Mouse (Mus musculus) heart, postnatal 36 days (tissue): ENCODE measurements around the gene Il5. TPM values are rescaled to one million over a fixed set of nuclear protein-coding genes. Genes with fewer than 3 reads are reported as not detected.

Source experiments
- DNase-seq, 2 experiments: peaks; one replicate each; pipeline ENCODE4 v3.0.0; 2021 to 2022
- intact Hi-C: fragments of 180-260 bp; cut with DNase I; formaldehyde crosslinking; loops from one replicate; pipeline ENCODE4 v1.15.1; 2025
- microRNA-seq, 2 experiments: library from miRNA; unstranded; fragments of <30 nt; microRNA quantifications; one replicate each; pipeline ENCODE4 v1.2.0; 2021; ENCODE audit warnings: borderline number of aligned reads in 2 of 2
- total RNA-seq, 2 experiments: library from RNA; stranded (reverse); gene quantifications; 2 replicates each; pipeline ENCODE4 v1.2.3; 2021

Gene Il5
- total RNA-seq, 2 experiments from 2014 or later = not detected

DNA sequence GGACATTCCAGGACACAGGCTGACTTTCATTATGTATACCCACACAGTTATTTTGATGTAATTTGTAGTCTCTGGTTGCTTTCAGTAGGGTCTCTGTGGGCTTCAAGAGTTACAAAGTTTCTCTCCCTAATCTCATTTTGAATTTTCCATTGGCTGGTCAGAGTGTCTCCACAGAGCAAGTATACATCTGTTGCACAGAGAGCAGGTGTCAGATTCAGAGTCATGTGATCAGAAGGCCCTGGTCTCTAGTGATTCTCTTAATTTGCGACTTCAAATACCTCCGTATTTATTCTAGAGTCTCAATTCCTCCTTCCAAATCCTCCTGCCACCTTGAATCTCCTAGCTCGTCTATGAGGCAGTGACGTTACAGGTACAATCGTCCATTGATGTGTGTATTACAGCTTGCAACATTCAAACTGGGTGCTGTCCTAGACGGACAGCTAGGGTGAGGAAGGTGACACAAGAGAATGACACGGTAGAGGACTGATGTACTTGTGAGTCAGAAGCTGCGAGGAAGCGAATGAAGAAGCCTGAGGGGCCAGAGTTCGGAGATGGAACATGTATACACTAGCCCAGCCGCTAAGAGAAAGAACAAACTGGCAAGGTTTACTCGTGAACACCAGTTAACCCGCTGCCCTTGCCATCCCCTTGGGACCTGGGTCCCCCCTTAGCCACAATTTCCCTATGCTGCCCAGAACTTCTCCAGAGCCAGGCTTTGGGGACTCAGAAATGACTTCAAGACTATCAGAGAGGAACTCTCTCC lies 48.0 kb downstream of the Il5 start:
- intact Hi-C loops = loop anchor here (10.0 kb wide), 1 partner anchor 336 kb away; the partner anchor contains the start of gene P4ha2
- DNase-seq = no peak

DNA sequence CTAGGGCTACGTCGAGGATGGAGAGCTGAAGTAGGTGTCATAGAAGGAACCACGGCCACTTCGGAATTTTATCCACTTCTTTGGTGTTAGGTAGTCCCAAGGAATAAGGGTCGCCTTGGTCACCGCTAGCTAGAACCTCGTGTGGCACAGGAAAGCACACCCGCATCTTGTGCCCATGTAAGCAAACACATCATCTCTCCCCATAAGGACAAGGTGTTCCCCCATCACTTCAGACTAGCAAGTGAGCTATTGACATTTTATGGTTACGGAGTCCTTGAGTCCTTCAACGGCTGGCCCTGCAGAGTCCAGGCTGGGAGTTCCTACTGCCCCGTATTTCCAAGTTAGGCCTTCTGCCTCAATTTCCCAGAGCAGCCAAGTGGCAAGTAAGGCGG lies 48.6 kb downstream of the Il5 start:
- DNase-seq = no peak
- intact Hi-C loops = loop anchor here (10.0 kb wide), 1 partner anchor 336 kb away; the partner anchor contains the start of gene P4ha2

DNA sequence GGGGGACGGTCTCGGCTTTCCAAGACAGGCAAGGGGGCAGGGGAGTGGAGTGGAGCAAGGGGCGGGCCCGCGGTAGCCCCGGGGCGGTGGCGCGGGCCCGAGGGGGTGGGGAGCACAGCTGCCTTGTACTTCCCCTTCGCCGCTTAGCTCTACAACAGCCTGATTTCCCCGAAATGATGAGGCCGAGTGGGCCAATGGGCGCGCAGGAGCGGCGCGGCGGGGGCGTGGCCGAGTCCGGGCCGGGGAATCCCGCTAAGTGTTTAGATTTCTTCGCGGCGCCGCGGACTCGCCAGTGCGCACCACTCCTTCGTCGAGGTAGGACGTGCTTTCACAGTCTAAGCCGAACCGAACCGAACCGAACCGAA lies 49.1 kb downstream of the Il5 start, which contains the start of gene Irf1:
Gene Irf1, plus strand, starts transcription at position 255 of the 365 bp plus-strand sequence.
- DNase-seq = peak; percentile 94 to 96
- intact Hi-C loops = loop anchor here (2.0 to 10.0 kb wide), 3 partner anchors 25 to 335 kb away; partner anchors contain the start of gene P4ha2

DNA sequence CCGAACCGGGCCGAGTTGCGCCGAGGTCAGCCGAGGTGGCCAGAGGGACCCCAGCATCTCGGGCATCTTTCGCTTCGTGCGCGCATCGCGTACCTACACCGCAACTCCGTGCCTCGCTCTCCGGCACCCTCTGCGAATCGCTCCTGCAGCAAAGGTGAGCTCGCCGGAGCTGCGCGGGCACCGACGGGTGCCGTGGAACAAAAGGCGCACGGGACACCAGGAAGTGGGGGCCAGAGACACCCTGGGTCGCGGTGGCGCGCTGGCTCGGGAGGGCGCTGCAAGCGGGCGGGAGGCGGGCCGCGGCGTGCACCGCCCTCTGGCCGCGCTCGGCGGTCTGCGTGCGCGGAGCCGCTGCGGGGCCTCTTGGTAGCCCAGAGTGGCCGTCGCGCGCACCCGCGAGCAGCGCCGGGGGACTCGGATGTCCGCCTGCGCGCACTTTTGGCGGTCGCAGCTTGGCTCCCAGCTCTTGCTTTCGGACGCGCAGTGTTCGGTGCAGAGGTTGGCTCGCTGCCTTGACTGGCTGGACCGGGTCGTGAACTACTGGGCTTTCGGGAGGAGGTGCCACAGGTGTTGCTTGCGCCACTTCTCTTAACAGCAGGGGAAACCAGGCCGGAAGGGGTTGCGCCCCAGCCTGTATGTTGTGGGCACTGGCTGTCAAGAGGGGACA lies 49.7 kb downstream of the Il5 start:
- intact Hi-C loops = loop anchor here (2.0 kb wide), 2 partner anchors 25 to 49 kb away; no protein-coding TSS in a partner anchor
- peak; percentile 79 to 85 for DNase-seq

DNA sequence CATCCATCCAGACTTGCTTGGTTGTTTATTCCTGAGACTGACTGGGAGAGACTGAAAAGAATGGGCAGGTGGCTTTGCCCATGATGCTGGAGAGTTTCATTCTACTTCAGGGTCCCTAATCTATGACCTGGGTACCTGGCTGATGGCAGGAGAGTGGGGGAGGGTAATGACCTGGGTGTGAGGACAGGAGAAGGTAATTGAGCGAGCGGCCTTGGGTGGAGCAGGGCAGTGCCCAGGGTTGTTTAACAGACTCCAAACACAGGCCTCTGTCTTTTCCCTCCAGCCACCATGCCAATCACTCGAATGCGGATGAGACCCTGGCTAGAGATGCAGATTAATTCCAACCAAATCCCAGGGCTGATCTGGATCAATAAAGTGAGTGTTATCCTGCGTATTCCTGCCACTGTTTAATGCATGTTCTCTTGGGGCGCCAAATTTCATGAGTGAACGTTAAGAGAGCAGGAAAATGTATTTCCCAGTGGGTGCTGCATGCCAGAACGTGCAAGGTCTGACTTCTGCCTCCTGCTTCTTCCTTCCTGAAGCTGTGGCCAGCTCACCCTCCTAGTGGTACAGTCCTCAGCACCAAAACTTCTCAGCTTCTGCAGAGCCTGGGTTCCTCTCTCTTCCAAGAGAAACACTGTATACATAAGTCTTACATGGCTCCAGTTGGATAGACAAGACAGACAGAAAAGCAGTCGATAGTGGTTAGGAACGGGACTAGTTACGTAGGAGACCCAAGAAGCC lies 50.6 kb downstream of the Il5 start:
- intact Hi-C loops = loop anchor here (2.0 kb wide), 2 partner anchors 24 to 48 kb away; no protein-coding TSS in a partner anchor

DNA sequence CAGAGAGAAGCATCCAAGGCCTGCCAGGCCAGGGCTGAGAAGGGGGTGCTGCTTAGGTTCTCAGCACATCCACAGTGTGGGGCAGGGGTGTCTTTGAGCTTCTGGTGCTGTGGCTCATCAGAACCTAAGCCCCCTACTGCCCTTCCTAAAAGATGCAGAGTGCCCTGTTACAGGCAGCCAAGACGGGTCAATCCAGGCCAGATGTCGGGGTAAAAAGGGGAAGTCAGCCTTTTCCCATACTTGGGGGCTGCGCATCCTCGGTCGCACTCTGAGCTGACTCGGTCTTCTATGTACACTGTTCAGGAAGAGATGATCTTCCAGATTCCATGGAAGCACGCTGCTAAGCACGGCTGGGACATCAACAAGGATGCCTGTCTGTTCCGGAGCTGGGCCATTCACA lies 51.9 kb downstream of the Il5 start:
- intact Hi-C loops = no loop called here
- no peak for DNase-seq

More for the DNA sequence above, 50.6 kb downstream of the Il5 start:
- no peak for DNase-seq

DNA sequence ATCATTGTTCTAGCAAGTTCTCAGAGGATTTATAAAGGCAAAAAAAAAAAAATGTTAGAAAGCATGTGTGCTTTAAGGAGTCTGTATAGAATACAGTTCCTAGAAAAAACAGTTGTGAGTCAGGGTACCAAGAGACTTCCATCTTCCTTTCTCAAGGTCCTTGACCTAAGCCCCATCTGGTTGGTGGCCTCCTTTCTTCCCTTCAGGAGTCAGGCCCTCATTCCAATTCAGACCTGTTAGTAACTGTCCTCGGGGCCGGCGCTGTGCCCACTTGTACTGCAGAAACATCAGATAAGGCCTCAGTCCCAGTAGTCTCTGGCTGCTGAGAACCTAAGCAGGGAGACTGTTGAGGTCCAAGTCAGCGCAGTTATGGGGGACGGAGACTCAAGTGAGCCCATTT lies 52.5 kb downstream of the Il5 start, which contains the start of gene Gm17334:
Gene Gm17334, minus strand, starts transcription at position 101 of the 400 bp plus-strand sequence.
- no peak for DNase-seq
- intact Hi-C loops = no loop called here

DNA sequence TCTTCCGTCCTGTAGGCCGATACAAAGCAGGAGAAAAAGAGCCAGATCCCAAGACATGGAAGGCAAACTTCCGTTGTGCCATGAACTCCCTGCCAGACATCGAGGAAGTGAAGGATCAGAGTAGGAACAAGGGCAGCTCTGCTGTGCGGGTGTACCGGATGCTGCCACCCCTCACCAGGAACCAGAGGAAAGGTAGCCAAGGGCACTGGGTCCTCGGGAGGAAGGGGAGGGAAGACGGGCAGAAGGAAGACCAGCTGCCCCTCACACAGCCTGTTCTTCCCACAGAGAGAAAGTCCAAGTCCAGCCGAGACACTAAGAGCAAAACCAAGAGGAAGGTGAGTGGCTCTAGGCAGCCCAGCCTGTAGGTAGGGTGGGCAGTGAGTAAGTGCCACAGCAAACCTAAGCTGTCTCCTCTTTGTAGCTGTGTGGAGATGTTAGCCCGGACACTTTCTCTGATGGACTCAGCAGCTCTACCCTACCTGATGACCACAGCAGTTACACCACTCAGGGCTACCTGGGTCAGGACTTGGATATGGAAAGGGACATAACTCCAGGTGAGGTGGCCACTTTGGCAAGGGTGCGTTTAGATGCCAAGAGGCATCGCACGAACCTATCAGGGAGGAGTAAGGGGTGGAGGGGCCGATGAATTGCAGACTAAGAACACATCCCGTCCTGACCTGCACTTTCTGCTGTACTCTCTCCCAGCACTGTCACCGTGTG lies 53.2 kb downstream of the Il5 start:
- DNase-seq = no peak
- intact Hi-C loops = no loop called here

Small RNA genes within 50 kb of the gene (microRNA-seq; reads per million reads assigned to microRNA genes)
- gene Mir7671 = 0 to 0.67 reads per million in 2 experiments

Other genes starting within 250 kb of the Il5 start
- gene Gm9945, start 240.6 kb upstream of the Il5 start, total RNA-seq = not detected
- gene Sowaha, start 240.5 kb upstream of the Il5 start, total RNA-seq = under 1 TPM; 0.14 TPM
- gene Sept8, start 201.5 kb upstream of the Il5 start, total RNA-seq = 10 to 100 TPM; 28.4 to 35.3 TPM
- gene Kif3a, start 153.4 kb upstream of the Il5 start, total RNA-seq = 1 to 10 TPM; 8.2 to 10.0 TPM
- gene Il4, start 102.1 kb upstream of the Il5 start, total RNA-seq = not detected
- gene Il13, start 86.1 kb upstream of the Il5 start, total RNA-seq = not detected
- gene Rad50, start 13.5 kb upstream of the Il5 start, total RNA-seq = 1 to 10 TPM; 6.9 to 8.1 TPM
- 10 to 100 TPM; 18.6 to 23.6 TPM for gene Irf1, start 49.2 kb downstream of the Il5 start, total RNA-seq
- under 1 TPM in 1 of 2 experiments, not detected in 1; 0.60 TPM for gene Gm17334, start 52.4 kb downstream of the Il5 start, total RNA-seq
- gene Gm12216, start 138.5 kb downstream of the Il5 start, total RNA-seq = 1 to 10 TPM; 1.6 TPM
- gene Slc22a5, start 170.9 kb downstream of the Il5 start, total RNA-seq = 10 to 100 TPM; 28.4 to 30.4 TPM